Mouse (Mus musculus): ENCODE measurements around the gene Rnf217.

DNA sequence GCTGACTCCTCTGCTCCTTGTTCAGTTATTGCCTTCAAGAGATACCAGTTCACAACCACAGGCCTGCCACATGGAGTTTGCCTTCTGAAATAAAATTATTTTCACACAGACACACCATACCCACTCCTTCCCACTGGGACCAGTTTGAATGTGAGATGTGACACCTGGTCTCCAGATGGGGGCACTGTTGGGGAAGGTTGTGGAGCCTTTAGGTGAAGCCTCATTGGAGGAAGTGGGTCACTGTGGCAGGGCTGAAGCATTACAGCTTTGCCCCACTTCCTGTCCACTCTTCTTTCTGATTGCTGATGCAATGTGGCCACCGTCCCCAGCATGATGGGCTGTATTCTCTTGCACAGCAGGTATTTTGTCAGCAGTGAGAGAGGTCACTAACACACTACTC lies 89.6 kb downstream of the Rnf217 start:
- TF ChIP-seq CTCF (conservative IDR thresholded peaks at IDR 0.05; ENCODE audit: insufficient read depth, insufficient read length, low read depth, low read length): peak; percentile 57
- no peak for TF ChIP-seq POLR2A (IDR thresholded peaks at IDR 0.05; ENCODE audit: low read depth, low read length)
